Mouse (Mus musculus): ENCODE results near the gene Adora2a. TPM values are rescaled to one million over a fixed set of nuclear protein-coding genes. Genes with fewer than 3 reads are reported as not detected.

Adora2a gene
- polyA plus RNA-seq, 1 experiment from 2014 or later, result 6.5 TPM

DNA sequence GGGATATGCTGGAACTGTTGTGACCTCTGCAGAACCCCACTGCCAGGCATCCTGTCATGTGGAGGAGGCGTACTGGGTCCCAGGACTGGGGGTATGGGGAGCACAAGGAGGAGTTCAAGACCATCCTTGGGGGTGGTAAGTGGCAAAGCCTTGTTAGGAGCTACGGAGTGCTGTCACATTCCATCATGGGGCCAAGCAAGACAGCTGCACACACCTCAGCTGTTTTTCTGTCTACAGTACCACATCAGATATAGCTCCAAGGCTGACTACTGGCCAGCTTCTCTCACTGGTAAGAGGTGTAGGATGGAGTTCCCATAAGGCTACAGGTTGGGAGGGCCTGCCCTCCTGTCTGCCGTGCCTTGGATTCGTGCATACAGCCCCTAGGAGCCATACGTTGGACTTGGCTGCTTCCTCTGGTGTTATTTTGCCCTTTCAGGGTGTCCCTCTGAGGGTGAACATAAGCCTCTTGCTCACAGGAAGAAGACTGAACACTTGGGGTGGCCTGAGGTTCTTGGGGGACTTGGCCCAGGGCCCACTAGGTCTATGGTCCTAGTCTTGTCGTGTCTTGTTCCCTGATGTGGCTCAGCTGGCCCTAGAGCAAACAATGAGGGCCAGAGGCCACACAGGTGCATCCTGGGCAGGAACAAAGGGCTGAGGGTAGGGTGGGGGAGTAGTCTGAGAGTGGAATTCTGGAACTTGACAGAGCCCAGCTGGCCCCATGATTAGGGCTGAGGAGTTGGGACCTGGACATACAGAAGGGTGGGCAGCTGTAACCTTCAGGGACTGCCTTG lies 2.3 kb upstream of the Adora2a start:
- Histone ChIP-seq H3K27ac (peak overlapping the region; percentile 45), H3K9me3 (replicated peaks) (no peaks in the 10 kb centered on the region), H3K9ac (no peak overlapping the region), H3K27me3 (peaks cover 23% of the 10 kb centered on the region), H3K4me1 (peaks cover 38% of the 10 kb centered on the region), H3K4me3 (replicated peaks) (no peak overlapping the region), H3K4me2 (no peak overlapping the region), H3K36me3 (peaks cover 35% of the 10 kb centered on the region)
- WGBS, result 39% methylated on average over 6 of the region's 6 CpGs
- ATAC-seq (replicated peaks; ENCODE audit: low FRiP score), result peak; percentile 21; the same call in 1 of the 2 replicates

DNA sequence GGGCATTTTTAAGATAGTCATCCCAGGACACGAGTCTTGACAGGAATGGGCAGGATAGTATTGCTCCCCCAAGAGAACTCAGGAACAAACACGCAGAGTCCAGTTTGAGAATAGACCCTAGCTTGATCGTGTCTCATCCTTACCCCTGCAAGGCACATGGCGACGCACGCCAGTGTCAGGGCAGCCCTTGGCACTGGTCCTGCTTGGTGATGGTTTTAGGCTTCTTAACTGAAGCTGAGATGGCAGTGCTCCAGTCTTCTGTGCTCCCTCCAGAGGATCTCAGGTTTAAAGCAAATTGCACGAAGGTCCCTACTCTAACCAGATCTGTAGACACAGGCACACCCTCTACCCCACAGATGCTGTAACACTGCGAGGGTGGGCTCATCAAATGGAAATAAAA lies 921 bp upstream of the Adora2a start:
- 78% methylated on average over 8 of the region's 8 CpGs for WGBS
- Histone ChIP-seq H3K4me2 (no peak overlapping the region), H3K9ac (no peak overlapping the region), H3K27ac (no peak overlapping the region), H3K27me3 (peaks cover 23% of the 10 kb centered on the region), H3K36me3 (peaks cover 22% of the 10 kb centered on the region), H3K9me3 (replicated peaks) (no peaks in the 10 kb centered on the region), H3K4me3 (replicated peaks) (no peak overlapping the region), H3K4me1 (peaks cover 38% of the 10 kb centered on the region)
- no peak for ATAC-seq (replicated peaks; ENCODE audit: low FRiP score)

DNA sequence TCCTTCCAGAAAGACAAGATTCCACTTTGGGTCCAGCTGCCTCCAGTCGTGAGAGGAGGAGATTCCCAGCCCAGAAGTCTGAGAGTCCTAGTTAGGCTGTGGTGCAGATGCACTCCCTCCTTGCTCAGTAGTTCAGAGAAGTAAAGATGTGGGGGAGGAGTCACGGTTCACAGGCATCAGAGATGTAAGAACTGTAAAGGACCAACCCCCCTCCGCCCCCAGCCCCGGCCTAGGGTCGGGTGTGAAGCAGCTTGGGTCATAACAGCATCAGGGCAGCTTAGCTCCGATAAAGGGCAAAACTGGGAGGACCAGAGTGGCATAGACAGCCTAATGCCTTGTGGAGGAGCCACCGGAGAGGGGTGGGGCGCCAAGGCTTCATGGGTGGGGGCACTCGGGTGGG lies 205 bp upstream of the Adora2a start:
- WGBS, result 3% methylated on average over 9 of the region's 9 CpGs
- Histone ChIP-seq H3K9me3 (replicated peaks) (no peaks in the 10 kb centered on the region), H3K36me3 (peaks cover 14% of the 10 kb centered on the region), H3K4me3 (replicated peaks) (peak overlapping the region; percentile 56), H3K4me2 (peak overlapping the region; percentile 82), H3K27ac (peak overlapping the region; percentile 37; the same call in 1 of the 2 replicates), H3K27me3 (peaks cover 23% of the 10 kb centered on the region), H3K4me1 (peaks cover 38% of the 10 kb centered on the region), H3K9ac (peak overlapping the region; percentile 44; the same call in 1 of the 2 replicates)
- ATAC-seq (replicated peaks; ENCODE audit: low FRiP score), result peak; percentile 57

DNA sequence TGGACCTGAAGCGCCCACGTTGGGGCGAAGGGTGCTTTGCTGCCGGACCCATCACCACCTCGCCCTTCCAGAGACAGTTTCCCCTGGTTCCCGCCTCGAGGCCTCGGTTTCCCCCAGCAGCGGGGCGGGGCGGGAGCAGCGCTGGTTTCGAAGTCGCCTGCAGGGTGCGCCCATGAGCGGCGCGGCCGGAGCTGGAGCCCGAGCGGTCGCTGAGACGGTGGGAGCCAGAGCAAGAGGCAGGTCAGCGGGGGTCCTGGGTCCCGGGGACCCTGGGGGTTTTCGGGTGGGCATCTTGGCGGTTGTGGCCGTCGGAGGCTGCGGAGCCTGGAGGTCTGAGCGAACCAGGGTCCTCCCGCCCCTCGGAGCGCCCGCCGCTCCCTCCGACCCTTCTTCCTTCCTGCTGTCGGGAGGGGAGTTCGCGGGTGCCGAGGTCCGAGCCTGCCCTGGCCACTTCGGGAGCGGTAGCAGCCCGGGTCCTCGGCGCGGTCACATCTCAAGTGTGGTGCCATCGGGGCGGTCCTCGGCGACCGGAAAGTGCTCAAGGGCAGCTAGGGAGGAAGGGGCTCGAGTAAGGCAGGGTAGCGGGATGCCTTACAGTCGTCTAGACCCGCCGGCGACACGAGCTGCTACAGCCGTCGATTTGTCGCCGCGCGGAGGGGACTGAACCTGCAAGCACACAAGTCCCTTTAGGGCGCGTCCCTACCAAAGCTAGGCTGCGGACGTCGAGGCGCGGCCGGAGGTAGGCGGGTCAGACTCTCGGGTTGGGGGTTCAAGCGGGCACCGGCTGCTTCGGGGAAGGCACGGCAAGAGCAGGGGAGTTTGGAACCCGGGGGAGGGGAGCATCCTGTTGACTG lies 458 bp downstream of the Adora2a start:
- peaks cover 40% of the 10 kb centered on the region for H3K4me1 ChIP-seq
- H3K4me3 ChIP-seq (replicated peaks), result peak overlapping the region; percentile 56
- peak overlapping the region; percentile 82 for H3K4me2 ChIP-seq
- H3K27me3 ChIP-seq, result peaks cover 23% of the 10 kb centered on the region
- peak; percentile 59 for ATAC-seq (replicated peaks; ENCODE audit: low FRiP score)
- WGBS, result under 1% methylated on average over 81 of the region's 81 CpGs
- H3K27ac ChIP-seq, result peak overlapping the region; percentile 37
- H3K9me3 ChIP-seq (replicated peaks), result no peaks in the 10 kb centered on the region
- peak overlapping the region; percentile 44; the same call in 1 of the 2 replicates for H3K9ac ChIP-seq
- peaks cover 8% of the 10 kb centered on the region; the same call in 1 of the 2 replicates for H3K36me3 ChIP-seq

DNA sequence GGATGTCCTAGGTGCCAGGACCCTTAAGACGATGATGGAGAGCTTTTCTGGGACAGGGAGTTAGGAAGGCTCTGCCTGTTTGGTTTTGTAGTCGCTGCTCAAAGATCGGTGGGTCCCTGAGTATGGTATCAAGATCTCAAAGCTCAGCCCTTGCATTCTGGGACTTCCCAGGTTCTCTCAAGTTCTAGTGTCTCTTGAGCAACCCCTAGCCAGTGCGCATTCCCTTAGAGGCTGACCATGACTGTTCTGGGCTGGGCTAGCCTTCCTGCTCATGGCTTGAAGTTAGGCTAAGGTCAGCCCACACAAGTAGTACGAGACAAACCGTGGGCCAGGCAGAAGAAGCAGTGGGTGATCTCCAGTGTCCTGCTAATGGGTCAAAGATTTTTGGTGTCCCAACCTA lies 1.5 kb downstream of the Adora2a start:
- peak overlapping the region; percentile 56 for H3K4me3 ChIP-seq (replicated peaks)
- peaks cover 23% of the 10 kb centered on the region for H3K27me3 ChIP-seq
- H3K9me3 ChIP-seq (replicated peaks), result no peaks in the 10 kb centered on the region
- H3K4me1 ChIP-seq, result peaks cover 45% of the 10 kb centered on the region
- WGBS, result 85% methylated on average over 6 of the region's 6 CpGs
- no peak overlapping the region for H3K9ac ChIP-seq
- no peak overlapping the region for H3K27ac ChIP-seq
- H3K4me2 ChIP-seq, result peak overlapping the region; percentile 82
- H3K36me3 ChIP-seq, result no peaks in the 10 kb centered on the region
- ATAC-seq (replicated peaks; ENCODE audit: low FRiP score), result no peak

DNA sequence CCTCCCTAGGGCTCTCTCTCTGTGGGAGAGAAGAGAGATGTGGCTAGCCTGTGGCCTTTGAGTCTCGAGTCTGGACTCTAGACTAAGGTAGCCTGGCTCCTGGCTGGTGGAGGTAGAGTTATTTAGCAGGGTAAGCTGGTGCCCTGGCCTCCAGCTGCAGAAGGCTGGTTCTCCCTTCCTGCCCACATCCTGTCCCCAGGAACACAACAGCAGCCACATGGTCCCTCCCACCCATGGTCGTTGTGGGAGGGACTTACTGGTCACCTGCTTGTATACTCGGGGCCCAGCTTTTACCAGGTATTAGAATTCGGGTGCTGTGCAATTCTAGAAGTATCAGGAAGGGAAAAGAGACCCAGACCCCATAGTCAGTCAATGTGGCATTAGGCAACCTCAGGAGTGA lies 3.6 kb downstream of the Adora2a start:
- 61% methylated on average over 4 of the region's 4 CpGs for WGBS
- Histone ChIP-seq H3K4me3 (replicated peaks) (no peak overlapping the region), H3K36me3 (no peaks in the 10 kb centered on the region), H3K4me2 (no peak overlapping the region), H3K27me3 (peaks cover 23% of the 10 kb centered on the region), H3K9me3 (replicated peaks) (no peaks in the 10 kb centered on the region), H3K9ac (no peak overlapping the region), H3K4me1 (peaks cover 35% of the 10 kb centered on the region), H3K27ac (no peak overlapping the region)
- no peak for ATAC-seq (replicated peaks; ENCODE audit: low FRiP score)

DNA sequence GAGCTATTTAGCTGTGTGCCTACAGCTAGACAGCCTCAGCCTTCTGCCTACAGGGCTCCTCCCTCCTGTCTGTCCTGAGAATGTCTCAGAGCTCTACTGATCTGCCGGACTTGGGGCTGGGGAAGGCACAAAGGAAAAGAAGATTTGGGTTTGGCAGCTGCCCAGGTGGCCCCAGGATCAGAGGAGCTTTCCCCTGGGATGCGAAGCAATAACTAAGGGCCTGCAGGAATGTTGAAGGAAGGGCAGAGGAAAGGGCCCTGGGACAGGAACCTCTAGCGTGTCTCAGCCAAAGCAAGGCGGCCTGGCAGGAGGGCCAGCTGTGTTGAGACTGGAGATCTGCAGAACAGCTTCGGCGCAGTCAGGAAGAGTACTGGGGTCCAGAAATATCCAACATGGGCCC lies 6.3 kb downstream of the Adora2a start:
- 59% methylated on average over 6 of the region's 6 CpGs for WGBS
- H3K36me3 ChIP-seq, result no peaks in the 10 kb centered on the region
- H3K9me3 ChIP-seq (replicated peaks), result no peaks in the 10 kb centered on the region
- no peak overlapping the region for H3K4me2 ChIP-seq
- ATAC-seq (replicated peaks; ENCODE audit: low FRiP score), result no peak
- peaks cover 13% of the 10 kb centered on the region for H3K27me3 ChIP-seq
- H3K27ac ChIP-seq, result no peak overlapping the region
- no peak overlapping the region for H3K4me3 ChIP-seq (replicated peaks)
- no peak overlapping the region for H3K9ac ChIP-seq
- H3K4me1 ChIP-seq, result peaks cover 21% of the 10 kb centered on the region; the same call in 1 of the 2 replicates

DNA sequence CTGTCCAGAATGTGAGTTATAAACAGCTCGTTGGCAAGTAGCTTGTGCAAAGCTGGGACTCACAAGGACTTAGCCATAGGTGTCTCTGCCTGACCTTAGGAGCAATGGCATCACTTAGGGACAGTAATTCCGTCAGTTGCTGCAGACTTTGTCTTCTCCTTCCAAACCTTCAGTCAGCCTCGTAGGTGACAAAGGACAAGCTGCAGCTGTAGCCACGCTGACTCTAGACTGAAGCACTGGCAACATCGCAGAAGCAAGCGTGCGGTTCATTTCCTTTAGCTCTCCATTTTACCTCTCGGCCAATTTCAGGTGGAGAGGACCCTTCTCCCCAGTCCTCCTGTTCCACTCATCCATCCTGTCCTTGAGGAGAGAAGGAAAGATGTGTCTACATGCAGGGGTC lies 7.3 kb downstream of the Adora2a start:
- WGBS, result 80% methylated on average over 8 of the region's 8 CpGs

DNA sequence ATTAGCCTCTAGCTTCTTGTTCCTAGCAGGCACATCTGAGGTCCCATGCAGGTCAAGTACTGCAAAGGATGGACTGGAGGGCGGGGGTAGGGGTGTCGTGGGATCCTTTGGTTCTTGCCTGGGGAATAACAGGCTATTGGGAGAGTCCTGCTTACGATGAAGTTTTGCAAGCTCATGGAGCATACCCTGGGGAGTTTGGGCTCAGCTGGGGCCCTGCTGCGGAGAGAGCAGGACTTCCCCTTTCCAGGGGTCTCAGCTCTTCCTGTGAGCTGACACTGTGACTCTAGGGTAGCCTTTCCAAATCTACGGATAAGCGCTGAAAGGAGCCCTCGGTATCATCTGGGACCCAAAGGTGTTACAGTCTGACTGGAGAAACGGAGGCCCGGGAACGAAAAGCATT lies 7.7 kb downstream of the Adora2a start:
- Histone ChIP-seq H3K4me1 (peaks cover 23% of the 10 kb centered on the region; the same call in 1 of the 2 replicates), H3K27me3 (no peaks in the 10 kb centered on the region), H3K9me3 (replicated peaks) (no peaks in the 10 kb centered on the region), H3K36me3 (no peaks in the 10 kb centered on the region), H3K4me3 (replicated peaks) (no peak overlapping the region), H3K27ac (no peak overlapping the region), H3K4me2 (no peak overlapping the region), H3K9ac (no peak overlapping the region)
- 80% methylated on average over 10 of the region's 10 CpGs for WGBS
- ATAC-seq (replicated peaks; ENCODE audit: low FRiP score), result no peak

More for the DNA sequence above, 7.3 kb downstream of the Adora2a start:
- Histone ChIP-seq H3K4me1 (peaks cover 23% of the 10 kb centered on the region; the same call in 1 of the 2 replicates), H3K36me3 (no peaks in the 10 kb centered on the region), H3K4me3 (replicated peaks) (no peak overlapping the region), H3K27ac (no peak overlapping the region), H3K4me2 (no peak overlapping the region), H3K27me3 (0 out of 2 replicates have a peak, but pooled peaks cover 3% of the 10 kb centered on the region), H3K9ac (no peak overlapping the region), H3K9me3 (replicated peaks) (no peaks in the 10 kb centered on the region)
- no peak for ATAC-seq (replicated peaks; ENCODE audit: low FRiP score)

DNA sequence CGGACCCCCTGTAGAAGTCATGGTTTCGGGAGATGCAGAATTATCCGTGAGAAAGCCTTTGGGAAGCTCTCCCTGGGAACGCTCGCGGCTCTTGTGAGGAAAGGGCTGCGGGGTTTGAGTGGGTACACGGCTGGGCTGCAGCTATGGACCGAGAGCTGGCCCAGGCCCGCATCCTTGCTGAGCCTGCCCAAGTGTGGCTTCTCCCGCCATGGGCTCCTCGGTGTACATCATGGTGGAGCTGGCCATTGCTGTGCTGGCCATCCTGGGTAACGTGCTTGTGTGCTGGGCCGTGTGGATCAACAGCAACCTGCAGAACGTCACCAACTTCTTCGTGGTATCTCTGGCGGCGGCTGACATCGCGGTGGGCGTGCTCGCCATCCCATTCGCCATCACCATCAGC lies 9.1 kb downstream of the Adora2a start:
- no peak overlapping the region for H3K4me3 ChIP-seq (replicated peaks)
- no peak for ATAC-seq (replicated peaks; ENCODE audit: low FRiP score)
- 97% methylated on average over 23 of the region's 23 CpGs for WGBS

DNA sequence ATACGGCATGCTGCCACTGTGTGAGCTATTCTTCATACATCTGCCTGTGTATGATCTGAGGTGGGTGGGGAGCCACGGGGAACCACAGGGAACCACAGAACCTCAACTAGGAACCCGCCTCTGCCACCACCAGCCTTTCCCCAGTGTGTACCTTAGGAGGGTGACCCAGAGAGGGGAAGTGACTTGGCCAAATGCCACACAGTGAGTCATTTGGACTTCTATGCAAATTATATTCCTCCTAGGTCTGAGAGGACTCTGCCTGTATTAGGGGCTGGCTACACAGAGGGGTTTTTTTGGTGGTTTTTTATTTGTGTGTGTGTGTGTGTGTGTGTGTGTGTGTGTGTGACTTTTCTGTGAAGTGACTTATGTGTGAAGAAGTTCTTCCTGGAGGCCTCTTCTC lies 9.9 kb downstream of the Adora2a start:
- Histone ChIP-seq H3K4me2 (no peak overlapping the region), H3K27ac (no peak overlapping the region), H3K9me3 (replicated peaks) (no peaks in the 10 kb centered on the region), H3K4me3 (replicated peaks) (no peak overlapping the region), H3K4me1 (peaks cover 23% of the 10 kb centered on the region; the same call in 1 of the 2 replicates), H3K9ac (no peak overlapping the region), H3K27me3 (no peaks in the 10 kb centered on the region), H3K36me3 (no peaks in the 10 kb centered on the region)
- WGBS, result 75% methylated on average over 3 of the region's 3 CpGs
- ATAC-seq (replicated peaks; ENCODE audit: low FRiP score), result no peak; the same call in 1 of the 2 replicates

More for the DNA sequence above, 9.1 kb downstream of the Adora2a start:
- Histone ChIP-seq H3K4me2 (no peak overlapping the region), H3K27me3 (no peaks in the 10 kb centered on the region), H3K27ac (no peak overlapping the region), H3K9ac (no peak overlapping the region), H3K9me3 (replicated peaks) (no peaks in the 10 kb centered on the region), H3K36me3 (no peaks in the 10 kb centered on the region), H3K4me1 (peaks cover 23% of the 10 kb centered on the region; the same call in 1 of the 2 replicates)

DNA sequence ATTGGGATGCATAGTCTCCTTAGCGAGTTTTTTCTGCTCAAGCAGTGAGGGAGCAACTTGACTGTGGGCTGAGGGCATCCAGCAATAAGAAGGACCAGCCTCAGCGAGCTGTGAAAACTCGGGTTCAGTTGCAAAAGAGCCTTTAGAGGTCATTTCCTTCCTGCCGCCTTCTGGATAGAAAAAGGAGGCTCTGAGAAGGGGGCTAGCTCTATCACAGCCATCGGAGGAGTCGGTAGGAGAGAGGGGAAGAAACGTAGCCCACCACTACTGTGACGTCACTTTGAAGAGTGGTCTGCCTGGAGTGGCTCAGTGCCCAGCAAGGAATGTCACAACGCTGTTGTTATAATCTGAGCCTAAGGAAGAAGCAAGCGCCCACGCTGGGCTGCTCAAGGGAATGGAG lies 10.4 kb downstream of the Adora2a start:
- H3K36me3 ChIP-seq, result no peaks in the 10 kb centered on the region
- H3K27ac ChIP-seq, result no peak overlapping the region
- ATAC-seq (replicated peaks; ENCODE audit: low FRiP score), result no peak
- peaks cover 21% of the 10 kb centered on the region; the same call in 1 of the 2 replicates for H3K4me1 ChIP-seq
- no peak overlapping the region for H3K4me3 ChIP-seq (replicated peaks)
- no peak overlapping the region for H3K4me2 ChIP-seq
- H3K9me3 ChIP-seq (replicated peaks), result no peaks in the 10 kb centered on the region
- H3K27me3 ChIP-seq, result no peaks in the 10 kb centered on the region
- H3K9ac ChIP-seq, result no peak overlapping the region
- WGBS, result 55% methylated on average over 11 of the region's 11 CpGs
